Mouse (Mus musculus) lung, postnatal 25 days (tissue): Measurements from ENCODE around the gene Ptgds.

Experiments
- DNase-seq: peaks from one replicate; pipeline ENCODE4 v3.0.0; 2022; ENCODE audit warnings: low spot score

Ptgds gene

DNA sequence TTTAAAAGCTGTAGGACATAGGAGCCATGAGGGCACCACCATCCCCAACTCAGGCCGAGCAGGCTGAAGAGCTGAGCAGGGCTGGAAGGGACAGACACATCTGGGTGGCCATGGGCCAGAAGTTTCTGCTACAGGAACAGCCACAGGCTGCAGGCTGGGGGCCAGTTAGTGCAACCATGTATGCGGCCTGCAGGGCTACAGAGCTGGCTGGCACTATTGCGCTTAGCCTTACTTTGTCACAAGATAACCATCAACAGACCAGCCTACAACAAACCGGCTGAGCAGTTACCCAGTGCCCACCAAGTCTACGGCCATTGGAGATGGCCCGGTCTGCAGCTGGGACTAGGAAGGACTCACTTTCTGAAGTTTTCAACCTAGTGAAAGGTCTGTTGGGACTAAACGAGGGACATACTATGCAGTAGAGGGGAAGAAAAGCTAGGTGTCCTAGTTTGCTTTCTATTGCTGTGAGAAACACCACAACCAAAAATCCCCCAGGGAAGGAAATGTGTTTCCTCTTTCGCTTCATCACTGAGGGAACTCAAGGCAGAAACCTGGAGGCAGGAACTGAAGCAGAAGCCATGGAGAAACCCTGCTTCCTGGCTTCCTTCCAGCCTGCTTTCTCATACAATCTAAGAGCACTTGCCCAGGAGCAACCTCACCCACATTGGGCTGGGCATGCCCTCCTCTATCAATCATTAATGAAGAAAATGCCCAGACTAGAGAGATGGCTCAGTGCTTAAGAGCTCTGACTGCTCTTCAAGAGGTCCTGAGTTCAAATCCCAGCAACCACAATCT lies 18.8 kb downstream of the Ptgds start:
- DNase-seq, result peak; percentile 31

DNA sequence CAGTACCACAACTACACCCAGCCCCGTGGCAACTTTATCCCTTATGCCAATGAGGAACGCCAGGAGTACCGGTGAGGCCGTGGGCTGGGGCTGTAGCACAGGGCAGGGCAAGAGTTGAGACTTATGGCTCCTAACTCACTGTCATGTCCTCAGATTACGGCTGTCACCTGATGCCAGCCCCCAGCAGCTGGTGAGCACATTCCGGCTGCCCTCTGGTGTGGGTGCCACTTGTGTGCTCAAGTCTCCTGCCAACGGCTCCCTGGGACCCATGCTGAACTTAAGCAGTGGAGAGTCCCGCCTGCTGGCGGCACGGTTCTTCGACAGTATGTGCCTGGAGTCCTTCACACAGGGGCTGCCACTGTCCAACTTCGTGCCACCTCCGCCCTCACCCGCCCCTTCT lies 27.2 kb downstream of the Ptgds start:
- DNase-seq, result no peak

DNA sequence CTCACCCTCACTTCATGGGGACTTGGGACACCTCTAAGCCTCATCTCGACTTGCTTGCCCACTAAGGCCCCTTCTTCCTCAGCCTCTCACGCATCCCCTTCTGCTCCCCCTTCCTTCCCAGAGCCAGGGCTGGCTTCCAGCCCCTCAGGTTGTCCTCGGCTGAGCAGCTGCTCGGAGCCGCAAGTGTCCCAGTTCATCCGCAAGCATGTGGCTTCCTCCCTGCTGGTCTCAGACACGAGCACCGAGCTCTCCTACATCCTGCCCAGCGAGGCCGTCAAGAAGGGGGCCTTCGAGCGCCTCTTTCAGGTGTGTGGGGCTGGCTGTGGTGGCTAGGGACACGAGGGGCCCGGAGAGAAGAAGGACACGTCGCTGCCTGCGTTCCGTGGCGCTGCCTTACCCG lies 28.8 kb downstream of the Ptgds start:
- no peak for DNase-seq

DNA sequence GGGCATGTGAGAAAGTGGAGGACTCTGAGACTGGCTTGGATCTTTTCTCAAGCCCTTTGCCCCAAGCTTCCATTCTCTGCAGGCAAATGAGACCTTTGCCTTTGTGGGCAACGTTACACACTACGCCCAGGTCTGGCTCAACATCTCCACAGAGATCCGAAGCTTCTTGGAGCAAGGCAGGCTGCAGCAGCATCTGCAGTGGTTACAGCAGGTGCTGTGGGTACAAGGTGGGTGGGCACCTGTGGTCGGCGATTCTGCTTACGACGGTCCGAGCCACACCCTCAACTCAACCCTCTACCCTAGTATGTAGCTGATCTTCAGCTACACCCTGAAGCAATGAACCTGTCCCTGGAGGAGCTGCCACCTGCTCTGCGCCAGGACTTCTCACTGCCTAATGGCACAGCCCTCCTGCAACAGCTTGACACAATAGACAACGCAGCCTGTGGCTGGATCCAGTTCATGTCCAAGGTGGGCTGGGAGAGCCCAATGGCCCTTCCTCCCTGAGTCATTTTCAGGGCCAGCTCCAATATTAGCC lies 33.5 kb downstream of the Ptgds start:
- no peak for DNase-seq

DNA sequence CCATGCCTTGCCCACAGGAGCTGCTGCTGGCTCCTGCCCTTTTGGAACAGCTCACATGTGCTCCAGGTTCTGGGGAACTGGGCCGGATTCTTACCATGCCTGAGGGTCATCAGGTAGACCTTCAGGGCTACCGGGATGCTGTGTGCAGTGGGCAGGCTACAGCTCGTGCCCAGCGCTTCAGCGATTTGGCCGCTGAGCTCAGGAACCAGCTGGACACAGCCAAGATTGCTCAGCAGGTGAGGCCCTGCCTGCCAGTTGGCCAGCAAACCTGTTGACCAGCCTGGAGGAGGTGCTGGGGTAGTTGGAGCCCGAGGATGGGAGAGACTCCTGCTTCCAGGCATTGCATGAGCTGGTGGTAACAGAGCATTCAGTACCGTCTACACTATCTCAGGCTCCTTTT lies 35.6 kb downstream of the Ptgds start:
- DNase-seq, result no peak

DNA sequence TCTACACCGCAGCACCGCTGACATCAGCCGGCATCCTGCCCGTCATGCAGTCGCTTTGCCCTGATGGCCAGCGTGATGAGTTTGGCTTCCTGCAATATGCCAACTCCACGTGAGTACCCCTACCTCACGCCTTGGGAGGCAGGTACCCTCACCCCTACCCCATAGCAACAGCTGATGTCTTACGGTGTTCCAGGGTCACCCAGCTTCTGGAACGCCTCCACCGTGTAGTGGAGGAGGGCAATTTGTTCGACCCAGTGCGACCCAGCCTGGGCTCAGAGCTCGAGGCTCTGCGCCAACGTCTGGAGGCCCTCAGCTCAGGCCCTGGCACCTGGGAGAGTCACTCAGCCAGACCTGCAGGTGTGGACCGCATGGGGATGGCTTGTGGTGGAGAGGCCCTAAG lies 36.7 kb downstream of the Ptgds start:
- DNase-seq, result no peak

DNA sequence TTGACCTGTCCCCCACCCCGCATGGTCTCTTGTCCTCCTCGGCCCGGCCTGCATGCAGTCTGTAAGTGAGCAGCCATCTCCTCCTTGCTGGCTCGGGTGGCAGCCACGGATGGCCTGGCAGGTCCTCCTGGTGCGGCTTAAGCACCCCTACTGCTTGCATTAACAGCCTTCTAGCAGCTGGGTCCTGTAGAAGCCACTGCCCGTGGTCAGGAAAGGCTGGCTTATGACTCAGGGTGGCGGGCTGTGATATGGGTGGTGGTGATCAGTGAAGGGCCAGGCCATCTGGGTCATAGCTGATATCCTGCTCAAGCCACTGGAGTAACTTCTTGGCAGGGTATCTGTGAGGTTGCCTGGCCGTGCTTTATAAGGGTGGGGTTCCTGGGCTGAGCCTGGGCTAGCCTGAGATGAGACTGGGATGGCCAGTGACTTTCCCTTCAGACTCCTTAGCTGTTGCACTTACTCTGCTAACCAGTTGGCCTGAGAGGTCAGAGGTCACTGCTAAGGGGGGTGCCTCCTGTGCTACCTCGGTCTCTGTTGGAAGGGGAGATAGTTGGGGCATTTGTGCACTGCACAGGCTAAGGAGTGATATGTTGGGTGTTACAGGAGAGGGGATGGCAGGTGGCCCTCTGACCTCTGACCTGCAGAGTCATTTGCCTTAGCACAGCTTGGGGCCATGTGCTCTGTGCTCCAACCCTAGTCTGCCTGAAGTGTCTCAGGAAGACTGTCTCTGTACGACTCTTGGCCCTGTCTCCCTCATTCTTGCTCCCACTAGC lies 37.3 kb downstream of the Ptgds start:
- no peak for DNase-seq

DNA sequence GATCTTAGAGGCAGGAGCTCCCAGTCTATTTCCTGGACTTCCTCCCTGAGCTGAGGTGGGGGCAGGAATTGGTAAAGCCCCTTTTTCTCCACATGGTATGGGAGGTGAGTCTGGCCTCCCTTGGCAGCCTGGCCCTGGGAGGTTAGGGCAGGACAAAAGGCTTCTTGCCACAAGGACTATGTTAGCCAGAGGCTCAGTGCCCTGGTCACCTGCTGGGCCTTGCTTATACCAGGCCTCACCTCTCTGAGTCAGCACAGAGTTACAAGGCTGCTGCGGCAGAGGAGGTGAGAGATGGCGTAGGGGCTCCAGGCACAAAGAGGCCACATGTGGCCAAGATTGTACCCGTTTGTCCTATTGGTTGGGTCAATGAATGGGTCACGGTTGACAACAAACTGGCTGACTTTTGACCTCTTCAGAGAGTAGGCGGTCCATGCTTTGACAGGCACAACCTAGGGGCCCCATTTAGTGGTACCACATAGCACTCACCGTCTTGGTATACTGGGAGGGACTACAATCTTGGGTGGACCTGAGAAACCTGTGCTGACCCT lies 38.5 kb downstream of the Ptgds start:
- no peak for DNase-seq

DNA sequence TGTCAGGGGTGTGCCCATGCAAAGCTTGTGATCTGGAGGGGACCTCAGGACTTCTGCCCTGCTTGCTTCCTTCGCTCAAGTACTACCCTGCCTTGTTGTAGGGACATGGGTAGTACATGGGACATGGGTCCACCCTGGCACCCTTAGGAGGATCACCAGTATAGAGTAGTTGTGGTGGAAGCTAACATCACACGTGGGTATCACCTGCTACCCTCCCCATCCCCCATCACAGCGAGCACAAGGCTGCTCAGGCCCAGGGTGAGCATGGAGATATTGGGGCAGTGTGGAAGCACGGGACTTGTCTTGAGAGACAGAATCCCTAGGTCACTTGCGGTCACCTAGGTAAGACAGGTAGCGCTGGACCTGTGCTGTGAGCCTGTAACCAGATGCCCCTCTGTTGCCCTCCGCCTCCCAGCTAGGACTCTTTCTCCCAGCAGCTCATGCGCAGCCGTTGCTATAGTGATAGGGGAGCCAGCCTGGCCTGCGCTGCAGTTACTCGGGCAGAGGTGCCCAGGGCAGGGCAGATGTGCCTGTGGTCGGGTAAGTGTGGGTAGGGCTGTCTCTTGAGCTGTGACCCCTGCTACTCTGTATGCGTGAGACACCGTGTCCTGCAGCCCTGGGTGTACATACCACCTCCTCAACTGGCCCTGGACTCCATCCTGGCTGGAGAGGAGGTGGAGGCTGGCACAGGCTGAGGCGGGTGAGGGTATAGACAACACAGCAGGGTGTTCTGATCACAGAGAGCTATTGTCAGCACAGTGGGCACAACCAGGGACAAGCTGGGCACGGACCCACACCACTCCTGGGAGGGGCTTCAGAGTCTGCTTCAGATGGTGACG lies 39.2 kb downstream of the Ptgds start:
- DNase-seq, result no peak

DNA sequence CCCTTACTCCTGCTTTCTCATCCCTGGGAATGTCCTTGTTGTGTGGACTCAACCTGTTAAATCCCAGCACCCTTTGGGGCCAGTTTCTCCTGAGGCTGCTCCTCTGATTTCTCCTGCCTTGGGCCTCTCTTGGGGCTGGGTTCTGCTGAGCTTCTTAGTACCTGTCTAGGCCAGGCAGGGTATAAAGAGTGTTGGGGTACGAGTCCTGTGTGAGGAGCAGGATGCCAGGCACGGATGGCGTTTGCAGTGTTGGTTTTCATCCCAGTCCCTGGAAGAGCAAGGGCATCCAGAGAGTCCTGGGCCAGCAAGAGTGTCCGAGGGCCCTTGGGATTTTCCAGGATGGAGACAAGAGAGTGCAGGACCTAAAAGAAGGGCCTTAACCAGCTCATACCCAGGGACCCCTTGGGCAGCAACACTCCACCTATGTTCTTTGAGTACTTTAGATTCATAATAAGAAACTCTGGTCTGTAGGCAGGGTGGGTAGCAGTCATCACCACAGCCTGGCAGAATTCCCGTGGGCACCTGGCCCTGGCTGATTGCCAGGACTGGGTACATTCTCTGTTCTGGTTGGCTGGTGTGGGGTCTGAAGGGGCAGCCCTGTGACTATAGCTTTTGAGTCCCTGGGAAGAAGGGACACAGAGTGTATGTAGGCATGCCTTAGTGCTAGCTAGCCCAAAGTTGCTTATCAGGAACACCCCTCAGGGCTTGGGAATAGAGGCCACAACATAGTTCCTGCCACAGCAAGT lies 40.2 kb downstream of the Ptgds start:
- no peak for DNase-seq

DNA sequence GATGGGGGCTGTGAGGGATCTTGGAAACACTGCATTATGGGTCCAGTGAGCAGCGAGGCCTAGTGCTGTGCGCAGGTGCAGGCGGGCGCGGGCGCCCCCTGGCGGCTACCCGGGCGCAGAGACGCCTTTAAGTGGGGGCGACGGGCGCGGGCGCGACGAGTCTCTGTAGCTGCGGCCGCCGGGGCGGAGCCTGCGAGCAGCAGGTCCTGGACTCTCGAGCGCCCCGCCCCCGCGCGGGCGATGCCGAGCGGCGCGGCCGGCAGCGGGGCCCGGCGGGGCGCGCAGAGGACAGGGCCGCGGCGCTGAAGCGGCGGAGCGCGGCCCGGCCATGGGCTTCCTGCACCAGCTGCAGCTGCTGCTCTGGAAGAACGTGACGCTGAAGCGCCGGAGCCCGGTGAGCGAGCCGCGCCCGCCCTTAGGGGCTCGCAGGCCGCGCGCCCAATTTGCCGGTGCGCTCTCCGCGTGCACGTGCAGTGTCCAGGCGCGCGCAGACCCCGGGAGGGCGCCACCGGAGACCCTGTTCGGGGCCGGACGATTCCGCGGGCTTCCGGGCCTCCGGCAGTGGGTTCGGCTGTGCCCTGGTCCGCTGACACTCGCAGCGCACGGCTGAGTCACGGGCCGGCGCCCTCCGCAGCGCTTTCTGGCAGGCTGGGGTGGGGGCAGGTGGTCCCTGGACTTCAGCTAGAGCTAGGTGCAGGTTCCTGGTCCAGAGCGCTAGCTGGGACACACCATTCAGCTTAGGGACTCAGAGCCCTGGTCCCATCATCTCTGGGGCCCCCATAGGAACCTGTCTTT lies 41.2 kb downstream of the Ptgds start, which contains the start of gene Abca2:
Abca2 (plus strand) TSS at position 262 of the 795 bp plus-strand sequence.
- DNase-seq, result peak; percentile 94

DNA sequence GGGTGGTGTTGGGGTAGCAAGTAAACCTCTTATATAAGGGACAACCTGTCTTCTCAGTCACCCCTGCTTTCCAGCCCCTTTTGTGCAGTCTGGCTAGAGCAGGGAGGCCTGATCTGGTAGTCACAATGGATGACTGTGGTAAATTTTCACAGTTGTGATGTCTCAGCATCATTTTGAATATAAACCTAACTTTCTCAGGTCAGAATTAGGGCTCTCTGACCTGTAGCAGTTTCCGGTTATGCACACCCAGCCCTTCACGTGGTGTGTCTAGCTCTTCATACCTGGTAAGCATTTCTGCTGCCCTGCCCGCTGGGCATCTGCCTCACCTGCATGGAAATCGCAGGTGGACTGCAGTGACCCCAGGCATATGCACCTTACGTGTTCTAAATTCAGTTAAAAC lies 42.6 kb downstream of the Ptgds start:
- DNase-seq, result no peak

DNA sequence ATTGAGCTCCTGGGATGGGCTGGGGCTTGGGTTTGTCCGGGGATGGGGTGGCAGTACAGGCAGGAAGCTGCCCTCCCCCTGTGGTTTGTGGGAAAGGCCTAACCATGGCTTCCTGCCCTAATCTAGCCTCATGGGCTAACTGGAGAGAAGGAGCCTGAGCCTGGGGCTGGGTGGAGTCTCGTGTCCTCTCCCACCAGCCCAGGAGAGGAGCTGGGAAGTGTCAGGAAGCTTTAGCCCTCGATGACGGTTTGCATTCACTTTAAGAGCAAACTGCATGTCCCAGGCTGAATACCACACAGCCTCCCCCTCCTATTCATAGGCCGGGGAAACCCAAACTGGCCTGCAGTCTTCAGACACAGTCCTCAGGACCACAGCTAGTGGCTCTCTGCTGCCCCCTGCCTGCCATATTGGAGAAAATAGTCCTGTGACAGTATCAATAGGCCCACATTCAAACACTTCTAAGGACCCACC lies 43.1 kb downstream of the Ptgds start:
- DNase-seq, result peak; percentile 67

DNA sequence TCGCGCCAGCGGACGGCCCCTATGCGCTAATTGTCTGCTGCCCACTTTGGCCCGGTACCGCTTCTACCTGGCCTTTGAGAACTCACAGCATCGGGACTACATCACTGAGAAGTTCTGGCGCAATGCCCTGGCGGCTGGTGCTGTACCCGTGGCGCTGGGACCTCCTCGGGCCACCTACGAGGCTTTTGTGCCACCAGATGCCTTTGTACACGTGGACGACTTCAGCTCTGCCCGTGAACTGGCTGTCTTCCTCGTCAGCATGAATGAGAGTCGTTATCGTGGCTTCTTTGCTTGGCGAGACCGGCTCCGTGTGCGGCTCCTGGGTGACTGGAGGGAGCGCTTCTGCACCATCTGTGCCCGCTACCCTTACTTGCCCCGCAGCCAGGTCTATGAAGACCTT lies 44.4 kb downstream of the Ptgds start:
- DNase-seq, result no peak

DNA sequence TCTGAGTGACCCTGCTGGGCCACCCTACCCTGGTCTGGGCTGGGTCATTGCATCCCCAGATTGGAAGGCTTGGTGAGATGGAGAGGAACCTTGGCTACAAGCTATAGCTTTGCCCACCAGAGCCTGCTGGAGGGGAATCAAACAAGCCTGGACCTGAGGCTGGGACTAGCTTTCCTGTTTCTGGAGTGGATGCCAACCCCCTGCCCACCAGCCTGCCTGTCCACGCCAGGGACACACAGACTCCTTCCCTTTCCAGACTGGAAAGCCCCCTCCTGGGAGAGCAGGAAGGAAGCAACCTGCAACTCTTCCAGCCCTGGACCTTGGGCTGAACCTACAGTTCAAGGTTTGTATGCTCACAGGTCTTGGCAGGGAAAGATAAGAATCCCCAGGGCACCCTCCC lies 46.2 kb downstream of the Ptgds start:
- no peak for DNase-seq

DNA sequence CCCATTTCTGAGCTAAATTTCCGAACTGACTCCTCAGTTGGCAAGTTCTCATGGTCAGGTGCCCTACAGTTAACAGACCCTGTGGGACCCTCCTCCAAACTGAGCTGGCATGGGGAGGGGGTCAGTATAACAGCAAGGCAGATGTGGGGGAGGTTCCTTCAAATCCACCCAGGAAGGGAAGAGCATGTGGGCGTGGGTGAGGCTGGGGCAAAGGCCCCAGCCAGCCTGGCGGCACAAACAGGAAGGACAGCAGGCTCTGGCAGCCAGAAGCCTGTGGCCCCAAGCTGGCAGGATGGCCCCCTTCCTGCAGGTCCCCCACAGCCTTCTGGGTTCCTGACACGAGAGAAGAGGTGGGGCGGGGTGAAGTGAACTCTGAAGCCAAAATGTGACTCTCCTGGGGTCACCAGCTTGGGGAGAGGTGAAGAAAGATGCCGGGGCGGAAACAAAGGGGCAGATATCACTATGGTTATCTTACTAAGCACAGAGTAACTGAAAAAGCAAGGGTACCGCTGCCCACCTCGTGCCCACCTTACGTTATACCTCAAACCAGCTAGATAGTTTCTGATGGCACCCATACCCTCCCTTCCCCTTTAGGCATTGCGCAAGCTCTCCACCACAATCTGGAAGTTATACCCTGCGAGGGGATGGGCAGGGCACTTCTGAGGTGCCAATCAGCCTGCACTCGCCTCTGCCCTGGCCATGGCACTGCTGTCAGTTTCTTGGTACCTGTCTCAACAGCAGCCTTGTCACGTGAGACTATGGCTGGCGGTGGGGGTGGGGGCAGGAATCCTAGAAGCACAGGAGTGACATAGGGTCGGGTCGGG lies 47.0 kb downstream of the Ptgds start, which contains the start of gene Fut7:
Fut7 (plus strand) TSS at position 681 of the 824 bp plus-strand sequence.
- DNase-seq, result peak; percentile 36

DNA sequence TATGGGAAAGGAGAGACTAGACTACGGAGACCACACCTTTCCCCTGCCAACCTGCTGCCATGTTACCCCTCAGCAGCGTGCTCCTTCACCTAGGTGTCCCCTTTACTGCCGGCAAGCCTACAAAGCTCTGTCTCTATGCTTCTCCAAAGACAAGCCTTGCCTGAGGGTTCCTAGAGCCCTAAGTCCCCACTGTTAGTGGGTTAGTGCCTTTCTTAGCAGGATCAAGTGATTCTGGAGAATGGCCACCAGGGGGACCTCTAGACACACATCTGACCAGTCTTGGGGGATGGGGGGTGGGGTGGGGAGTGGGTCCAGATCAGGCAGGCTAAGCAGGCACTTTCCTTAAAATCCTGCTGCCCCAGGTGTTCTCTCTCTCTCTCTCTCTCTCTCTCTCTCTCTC lies 48.0 kb downstream of the Ptgds start:
- DNase-seq, result peak; percentile 26

DNA sequence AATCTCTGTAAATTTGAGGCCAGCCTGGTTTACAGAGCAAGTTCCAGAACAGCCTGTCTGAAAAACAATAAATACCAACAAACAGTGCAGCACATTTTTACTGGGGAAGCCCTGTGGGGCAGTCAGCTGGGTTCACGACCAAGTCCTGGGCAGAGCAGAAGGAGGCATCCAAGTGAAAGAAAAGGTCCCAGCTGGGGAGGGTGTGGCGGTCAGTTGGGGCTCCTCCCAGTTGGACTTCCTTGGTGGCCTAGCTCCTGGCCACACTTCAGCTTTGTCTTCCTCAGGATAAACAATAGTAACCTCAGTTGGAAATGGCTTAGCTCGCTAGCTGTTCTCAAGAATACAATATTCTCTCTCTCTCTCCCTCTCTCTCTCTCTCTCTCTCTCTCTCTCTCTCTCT lies 52.4 kb downstream of the Ptgds start:
- no peak for DNase-seq
